Mouse (Mus musculus): ENCODE results near the gene Pak6.

The Pak6 gene

DNA sequence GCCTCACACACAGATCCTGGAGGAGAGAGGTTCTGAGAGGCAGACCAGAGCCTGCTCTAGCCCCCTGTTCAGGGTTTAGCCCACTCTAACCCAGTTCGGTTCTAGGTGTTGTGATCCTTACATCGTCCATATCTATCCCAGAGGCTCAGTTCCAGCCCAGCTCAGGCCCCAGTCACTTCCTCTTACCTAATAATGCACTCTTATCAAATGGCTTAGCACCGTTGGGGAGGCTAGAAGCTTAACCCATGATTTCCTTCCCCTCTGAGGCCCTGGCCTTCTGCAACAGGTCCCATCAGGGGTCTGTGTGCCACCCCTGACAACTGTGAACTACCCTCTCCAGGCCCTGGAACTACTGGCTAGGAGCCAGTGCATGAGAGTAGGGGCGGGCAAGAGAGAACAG is 66.1 kb downstream of the Pak6 start:
- no peak for DNase-seq (ENCODE audit: low spot score)

GRCm38 (mm10) chr2:118729816-118730621 is 66.9 kb downstream of the Pak6 start:
- no peak for DNase-seq (ENCODE audit: low spot score)

- DNase-seq (ENCODE audit: low spot score), result peak; percentile 59
Measured at GRCm38 (mm10) chr2:118730622-118730915, 67.5 kb downstream of the Pak6 start.

DNA sequence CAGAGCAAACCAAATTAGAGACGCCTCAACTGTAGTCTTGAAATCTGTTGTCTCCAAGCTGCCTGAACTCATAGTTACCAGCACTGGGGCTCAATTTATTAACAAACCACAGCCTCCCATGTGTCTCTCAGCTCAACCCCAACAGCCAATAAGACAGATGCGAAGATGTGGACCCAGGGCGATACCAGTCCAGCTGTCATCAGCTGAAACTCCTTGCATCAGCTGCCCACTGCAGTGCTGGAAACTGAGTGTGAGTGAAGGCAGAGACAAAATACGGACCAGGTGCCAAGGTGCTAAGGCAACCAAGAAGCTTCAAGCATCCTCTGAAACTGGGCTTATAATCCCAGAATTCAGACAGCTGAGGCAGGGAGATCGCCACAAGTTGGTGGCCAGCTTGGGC is 68.9 kb downstream of the Pak6 start:
- DNase-seq (ENCODE audit: low spot score), result no peak

- DNase-seq (ENCODE audit: low spot score), result no peak
Measured at GRCm38 (mm10) chr2:118733341-118733740, 70.2 kb downstream of the Pak6 start.

DNA sequence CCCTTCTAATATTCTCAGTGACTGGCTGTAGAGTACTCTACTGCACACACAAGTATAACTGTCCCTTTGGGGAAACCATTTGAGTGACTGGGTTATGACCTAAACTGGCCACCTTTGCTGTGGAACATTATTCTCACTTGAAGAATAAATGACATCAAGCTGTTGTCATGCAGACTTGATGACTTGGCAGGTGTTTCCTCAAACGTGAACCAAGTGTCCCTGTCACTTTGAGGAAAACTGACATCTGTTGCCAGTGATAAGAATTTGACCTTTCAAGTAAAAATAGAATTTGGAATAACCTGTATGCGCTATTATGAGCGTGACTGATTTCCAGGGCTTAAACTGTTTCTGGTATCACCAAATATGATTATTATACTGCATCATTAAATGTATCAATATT is 77.2 kb downstream of the Pak6 start:
- no peak for DNase-seq (ENCODE audit: low spot score)

- DNase-seq (ENCODE audit: low spot score), result no peak
Measured at GRCm38 (mm10) chr2:118741183-118741582, 78.1 kb downstream of the Pak6 start.

- peak; percentile 75 for DNase-seq (ENCODE audit: low spot score)
Measured at GRCm38 (mm10) chr2:118743261-118743943, 80.3 kb downstream of the Pak6 start.

DNA sequence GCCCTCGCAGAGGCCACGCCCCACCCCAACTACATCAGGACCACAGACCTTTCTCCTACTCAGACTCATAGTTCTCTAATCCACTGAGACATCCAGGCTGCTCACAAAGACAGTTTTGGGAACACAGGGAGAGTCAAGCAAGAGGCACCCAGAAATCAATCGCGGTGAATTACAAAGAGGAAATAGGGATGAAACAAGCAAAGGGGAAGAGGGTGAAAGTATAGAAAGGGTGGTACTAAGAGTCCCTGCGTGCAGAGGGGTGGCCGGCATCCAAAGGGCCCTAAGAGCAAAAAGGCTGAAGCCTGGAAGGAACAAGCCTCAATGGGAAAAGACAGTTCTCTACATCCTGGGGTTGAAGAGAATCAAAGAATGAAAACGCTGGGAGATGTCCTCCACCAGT is 81.5 kb downstream of the Pak6 start:
- DNase-seq (ENCODE audit: low spot score), result no peak

DNA sequence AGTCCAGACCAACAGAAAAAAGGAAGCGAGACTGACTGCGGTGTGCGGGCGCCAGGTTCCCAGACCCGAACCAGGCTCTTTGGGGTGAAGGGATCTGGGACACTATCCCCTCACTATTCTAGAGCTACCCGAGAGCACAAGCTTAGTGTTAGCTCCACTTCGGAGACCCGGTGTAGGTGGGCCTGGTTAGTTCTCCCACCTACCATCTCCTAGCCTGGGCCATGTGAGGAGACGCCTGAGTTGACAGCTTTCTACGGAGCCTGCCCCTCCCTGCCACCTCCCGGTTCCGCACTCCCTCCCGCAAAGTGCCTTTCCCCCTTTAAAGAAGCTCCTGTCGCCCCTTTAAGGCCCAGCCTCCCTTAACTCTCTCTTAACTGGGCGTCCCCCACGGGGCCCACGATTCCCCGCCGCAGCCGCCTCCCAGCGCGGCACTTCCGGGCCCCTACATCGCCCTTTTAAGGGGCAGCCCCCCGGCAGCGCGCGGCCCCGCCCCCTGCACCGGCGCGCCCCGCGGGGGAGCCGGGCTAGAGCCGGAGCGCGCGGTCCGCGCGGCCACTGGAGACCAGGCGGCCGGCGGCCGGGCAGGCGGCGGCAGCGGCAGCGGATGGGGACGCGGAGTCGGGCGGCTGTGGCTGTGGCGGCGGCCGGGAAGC is 82.3 kb downstream of the Pak6 start, which contains the start of gene Inafm2:
Gene Inafm2, plus strand, starts transcription at position 527 of the 653 bp plus-strand sequence.
- DNase-seq (ENCODE audit: low spot score), result peak; percentile 84

GRCm38 (mm10) chr2:118745915-118746901 is 83.1 kb downstream of the Pak6 start:
- no peak for DNase-seq (ENCODE audit: low spot score)

DNA sequence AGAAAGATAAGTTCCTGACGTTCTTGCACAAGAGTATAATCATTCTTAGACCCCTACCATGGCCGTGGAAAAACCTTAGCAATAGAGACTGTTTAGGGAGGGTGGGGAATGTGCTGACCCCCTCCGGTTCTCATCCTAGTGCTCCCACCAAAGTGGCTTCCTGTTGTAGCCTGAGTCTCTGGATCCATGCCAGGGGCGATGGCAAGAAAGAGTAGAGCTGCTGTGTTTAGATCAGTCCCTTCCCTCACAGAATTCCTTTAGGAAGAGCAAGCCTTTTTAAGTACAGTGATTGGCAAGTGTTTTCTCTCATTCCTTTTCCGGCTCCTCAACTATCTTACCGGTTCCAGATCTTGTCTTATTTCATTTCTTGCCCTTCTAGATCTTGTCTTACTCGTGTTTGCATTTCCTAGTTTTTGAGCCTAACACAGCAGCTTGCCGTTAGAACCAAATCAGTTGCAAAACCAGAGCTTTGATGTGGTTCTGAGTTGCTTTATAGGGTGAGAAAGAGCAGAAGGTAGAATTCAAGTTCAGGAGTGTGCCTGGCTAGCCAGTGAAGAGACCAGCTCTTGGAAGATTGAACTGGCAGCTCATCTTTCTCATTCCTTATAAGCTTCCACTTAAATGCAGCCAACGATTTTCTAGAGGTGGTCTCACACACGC is 84.3 kb downstream of the Pak6 start:
- peak; percentile 64 for DNase-seq (ENCODE audit: low spot score)
